Mouse (Mus musculus): ENCODE results near the gene Siglecf. TPM values are rescaled to one million over a fixed set of nuclear protein-coding genes. Genes with fewer than 3 reads are reported as not detected.
A peak's percentile ranks its signal among the peaks of the same experiment; 100 is the strongest.

Siglecf gene
- polyA plus RNA-seq, 1 experiment = not detected

DNA sequence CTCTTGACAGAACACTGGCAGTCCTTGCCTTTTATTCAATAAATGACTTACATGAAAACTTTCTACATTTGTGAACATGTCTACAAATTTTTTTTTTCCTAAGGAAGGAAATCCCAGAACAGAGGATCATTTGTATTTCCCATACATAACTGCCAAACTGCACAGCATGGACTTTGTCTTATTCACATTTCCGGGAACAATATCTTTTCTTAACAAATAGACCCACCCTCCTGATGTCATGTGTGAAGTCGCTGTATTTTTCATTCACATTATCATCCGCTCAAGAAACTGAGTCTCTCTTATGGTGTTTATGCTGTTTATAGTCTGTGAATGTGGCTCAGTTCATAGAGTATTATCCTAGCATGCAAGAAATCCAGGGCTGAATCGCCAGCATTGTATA is 2.6 kb downstream of the Siglecf start:
- Histone ChIP-seq H3ac (ENCODE audit: control insufficient read depth, insufficient read length, low read depth) (no peak overlapping the region), H3K79me2 (ENCODE audit: control insufficient read depth, insufficient read depth) (no peaks in the 10 kb centered on the region), H3K79me3 (ENCODE audit: low read depth) (no peaks in the 10 kb centered on the region), H3K36me3 (ENCODE audit: control insufficient read depth, insufficient read depth) (no peaks in the 10 kb centered on the region), H3K27me3 (ENCODE audit: control insufficient read depth, insufficient read depth, insufficient read length) (no peaks in the 10 kb centered on the region), H3K4me3 (ENCODE audit: insufficient read depth, poor library complexity, severe bottlenecking) (no peak overlapping the region)
- no peak for TF ChIP-seq MYOG (IDR thresholded peaks at IDR 0.05; ENCODE audit: control insufficient read depth, extremely low read depth, insufficient read length)
- TF ChIP-seq CTCF (IDR thresholded peaks at IDR 0.05; ENCODE audit: control insufficient read depth, insufficient read depth, insufficient read length) = no peak
- TF ChIP-seq USF1 (IDR thresholded peaks at IDR 0.05; ENCODE audit: low read depth) = no peak
- TF ChIP-seq FOSL1 (IDR thresholded peaks at IDR 0.05; ENCODE audit: insufficient read depth, low read length, poor library complexity, severe bottlenecking) = no peak
- no peak for TF ChIP-seq CEBPB (IDR thresholded peaks at IDR 0.05; ENCODE audit: low read depth)
- TF ChIP-seq MAX (IDR thresholded peaks at IDR 0.05) = no peak
- no peak for TF ChIP-seq MYOD1 (IDR thresholded peaks at IDR 0.05; ENCODE audit: control insufficient read depth, insufficient read length, low read depth)

DNA sequence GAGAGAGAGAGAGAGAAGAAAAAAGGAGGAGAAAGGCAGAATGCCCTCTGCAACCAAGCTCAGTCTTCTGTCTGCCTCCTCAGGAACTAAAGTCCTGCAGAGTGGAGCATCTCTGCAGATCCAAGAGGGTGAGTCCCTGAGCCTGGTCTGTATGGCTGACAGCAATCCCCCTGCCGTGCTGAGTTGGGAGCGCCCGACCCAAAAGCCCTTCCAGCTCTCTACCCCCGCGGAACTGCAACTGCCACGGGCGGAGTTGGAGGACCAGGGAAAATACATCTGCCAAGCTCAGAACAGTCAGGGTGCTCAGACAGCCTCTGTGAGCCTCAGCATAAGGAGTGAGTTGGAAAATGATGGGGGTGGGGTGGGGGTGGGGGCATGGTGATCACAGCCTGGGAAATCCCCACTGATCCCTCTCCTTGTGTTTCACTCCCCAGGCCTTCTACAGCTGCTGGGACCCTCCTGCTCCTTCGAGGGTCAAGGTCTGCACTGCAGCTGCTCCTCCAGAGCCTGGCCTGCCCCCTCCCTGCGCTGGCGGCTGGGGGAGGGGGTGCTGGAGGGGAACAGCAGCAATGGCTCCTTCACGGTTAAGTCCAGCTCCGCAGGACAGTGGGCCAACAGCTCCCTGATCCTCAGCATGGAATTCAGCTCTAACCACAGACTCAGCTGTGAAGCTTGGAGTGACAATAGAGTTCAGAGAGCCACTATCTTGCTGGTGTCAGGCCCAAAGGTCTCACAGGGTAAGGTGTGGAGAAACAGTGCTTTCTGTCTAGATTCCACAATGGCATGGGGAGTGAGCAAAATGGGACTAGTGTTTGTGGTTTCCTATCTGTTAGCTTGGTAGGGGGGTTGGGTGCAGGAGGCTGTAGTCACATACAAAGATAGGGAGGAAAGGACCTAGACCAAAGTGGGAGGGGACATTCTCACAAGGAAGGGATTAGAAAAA is 4.0 kb downstream of the Siglecf start:
- Histone ChIP-seq H3K79me2 (ENCODE audit: control insufficient read depth, insufficient read depth) (no peaks in the 10 kb centered on the region), H3K27me3 (ENCODE audit: control insufficient read depth, insufficient read depth, insufficient read length) (no peaks in the 10 kb centered on the region), H3K4me3 (ENCODE audit: insufficient read depth, poor library complexity, severe bottlenecking) (no peak overlapping the region), H3K36me3 (ENCODE audit: control insufficient read depth, insufficient read depth) (no peaks in the 10 kb centered on the region), H3ac (ENCODE audit: control insufficient read depth, insufficient read length, low read depth) (no peak overlapping the region), H3K79me3 (ENCODE audit: low read depth) (no peaks in the 10 kb centered on the region)
- no peak for TF ChIP-seq MYOD1 (IDR thresholded peaks at IDR 0.05; ENCODE audit: control insufficient read depth, insufficient read length, low read depth)
- no peak for TF ChIP-seq FOSL1 (IDR thresholded peaks at IDR 0.05; ENCODE audit: insufficient read depth, low read length, poor library complexity, severe bottlenecking)
- no peak for TF ChIP-seq MYOG (IDR thresholded peaks at IDR 0.05; ENCODE audit: control insufficient read depth, extremely low read depth, insufficient read length)
- TF ChIP-seq MAX (IDR thresholded peaks at IDR 0.05) = no peak
- TF ChIP-seq USF1 (IDR thresholded peaks at IDR 0.05; ENCODE audit: low read depth) = no peak
- no peak for TF ChIP-seq CEBPB (IDR thresholded peaks at IDR 0.05; ENCODE audit: low read depth)
- no peak for TF ChIP-seq CTCF (IDR thresholded peaks at IDR 0.05; ENCODE audit: control insufficient read depth, insufficient read depth, insufficient read length)

DNA sequence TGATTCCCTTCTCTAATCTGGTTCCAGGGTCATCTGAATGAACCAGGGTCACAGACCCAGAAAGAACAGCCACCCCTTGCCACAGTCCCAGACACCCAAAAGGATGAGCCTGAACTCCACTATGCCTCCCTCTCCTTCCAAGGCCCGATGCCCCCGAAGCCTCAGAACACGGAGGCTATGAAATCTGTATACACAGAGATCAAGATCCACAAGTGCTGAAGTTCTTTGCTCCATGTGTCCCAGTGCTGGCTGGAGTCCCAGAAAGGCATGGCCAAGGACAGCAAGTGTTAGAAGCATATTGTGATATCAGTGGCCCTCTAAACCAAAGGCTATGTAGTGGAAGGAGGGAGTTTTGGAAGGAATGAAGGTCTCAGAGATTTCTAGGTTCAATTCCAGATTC is 7.4 kb downstream of the Siglecf start:
- TF ChIP-seq MYOD1 (IDR thresholded peaks at IDR 0.05; ENCODE audit: control insufficient read depth, insufficient read length, low read depth) (no peak), MAX (IDR thresholded peaks at IDR 0.05) (no peak), FOSL1 (IDR thresholded peaks at IDR 0.05; ENCODE audit: insufficient read depth, low read length, poor library complexity, severe bottlenecking) (no peak), USF1 (IDR thresholded peaks at IDR 0.05; ENCODE audit: low read depth) (no peak), CTCF (IDR thresholded peaks at IDR 0.05; ENCODE audit: control insufficient read depth, insufficient read depth, insufficient read length) (no peak), CEBPB (IDR thresholded peaks at IDR 0.05; ENCODE audit: low read depth) (no peak), MYOG (IDR thresholded peaks at IDR 0.05; ENCODE audit: control insufficient read depth, extremely low read depth, insufficient read length) (no peak)
- H3K79me2 ChIP-seq (ENCODE audit: control insufficient read depth, insufficient read depth) = no peaks in the 10 kb centered on the region
- no peak overlapping the region for H3K4me3 ChIP-seq (ENCODE audit: insufficient read depth, poor library complexity, severe bottlenecking)
- H3K36me3 ChIP-seq (ENCODE audit: control insufficient read depth, insufficient read depth) = no peaks in the 10 kb centered on the region
- no peak overlapping the region for H3ac ChIP-seq (ENCODE audit: control insufficient read depth, insufficient read length, low read depth)
- no peaks in the 10 kb centered on the region for H3K79me3 ChIP-seq (ENCODE audit: low read depth)
- no peaks in the 10 kb centered on the region for H3K27me3 ChIP-seq (ENCODE audit: control insufficient read depth, insufficient read depth, insufficient read length)

DNA sequence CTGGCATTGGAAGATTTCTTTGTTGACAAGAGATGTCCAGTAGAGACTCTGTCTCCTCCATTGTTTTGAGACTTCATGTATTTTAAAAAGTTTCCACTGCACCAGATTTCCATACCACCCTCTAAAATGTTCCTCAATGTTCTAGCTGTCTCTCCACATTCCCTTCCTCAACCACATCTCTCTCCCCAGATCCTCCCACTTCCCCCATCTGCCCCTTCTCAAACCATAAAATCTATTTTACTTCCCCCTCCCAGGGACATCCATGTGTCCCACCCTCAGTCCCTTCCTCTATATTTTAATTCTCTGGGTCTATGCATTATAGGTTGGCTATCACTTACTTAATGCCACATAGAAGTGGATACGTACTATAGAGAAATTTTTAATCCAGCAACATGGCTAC is 10.3 kb downstream of the Siglecf start:
- no peaks in the 10 kb centered on the region for H3K79me3 ChIP-seq (ENCODE audit: low read depth)
- no peaks in the 10 kb centered on the region for H3K79me2 ChIP-seq (ENCODE audit: control insufficient read depth, insufficient read depth)
- no peak overlapping the region for H3K4me3 ChIP-seq (ENCODE audit: insufficient read depth, poor library complexity, severe bottlenecking)
- no peaks in the 10 kb centered on the region for H3K36me3 ChIP-seq (ENCODE audit: control insufficient read depth, insufficient read depth)
- H3K27me3 ChIP-seq (ENCODE audit: control insufficient read depth, insufficient read depth, insufficient read length) = no peaks in the 10 kb centered on the region
- no peak for TF ChIP-seq MAX (IDR thresholded peaks at IDR 0.05)
- no peak overlapping the region for H3ac ChIP-seq (ENCODE audit: control insufficient read depth, insufficient read length, low read depth)

DNA sequence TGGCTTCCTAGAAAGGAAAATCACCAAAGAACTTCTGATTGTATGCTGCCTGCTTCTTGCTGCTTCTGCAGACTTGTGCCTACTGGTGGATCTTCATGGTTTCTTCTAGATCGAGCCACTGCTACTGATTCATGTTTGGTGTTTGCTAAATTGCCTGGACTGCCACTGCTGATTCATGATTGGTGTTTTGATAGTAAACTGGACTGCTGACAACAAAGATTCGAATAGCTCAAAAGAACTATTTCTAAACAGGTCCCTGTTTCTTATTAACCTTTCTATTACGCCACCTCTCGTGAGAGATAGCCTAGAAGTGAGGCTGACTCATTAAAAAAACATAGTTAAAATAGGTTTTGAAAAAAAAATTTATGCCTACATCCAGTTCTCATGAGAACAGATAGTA is 10.9 kb downstream of the Siglecf start:
- Histone ChIP-seq H3K4me3 (ENCODE audit: insufficient read depth, poor library complexity, severe bottlenecking) (no peak overlapping the region), H3K27me3 (ENCODE audit: control insufficient read depth, insufficient read depth, insufficient read length) (no peaks in the 10 kb centered on the region), H3K79me3 (ENCODE audit: low read depth) (no peaks in the 10 kb centered on the region), H3K36me3 (ENCODE audit: control insufficient read depth, insufficient read depth) (no peaks in the 10 kb centered on the region), H3K79me2 (ENCODE audit: control insufficient read depth, insufficient read depth) (no peaks in the 10 kb centered on the region), H3ac (ENCODE audit: control insufficient read depth, insufficient read length, low read depth) (no peak overlapping the region)
- no peak for TF ChIP-seq CEBPB (IDR thresholded peaks at IDR 0.05; ENCODE audit: low read depth)
- TF ChIP-seq MAX (IDR thresholded peaks at IDR 0.05) = no peak
- no peak for TF ChIP-seq FOSL1 (IDR thresholded peaks at IDR 0.05; ENCODE audit: insufficient read depth, low read length, poor library complexity, severe bottlenecking)
- no peak for TF ChIP-seq MYOD1 (IDR thresholded peaks at IDR 0.05; ENCODE audit: control insufficient read depth, insufficient read length, low read depth)
- TF ChIP-seq MYOG (IDR thresholded peaks at IDR 0.05; ENCODE audit: control insufficient read depth, extremely low read depth, insufficient read length) = no peak
- TF ChIP-seq USF1 (IDR thresholded peaks at IDR 0.05; ENCODE audit: low read depth) = no peak
- TF ChIP-seq CTCF (IDR thresholded peaks at IDR 0.05; ENCODE audit: control insufficient read depth, insufficient read depth, insufficient read length) = no peak

DNA sequence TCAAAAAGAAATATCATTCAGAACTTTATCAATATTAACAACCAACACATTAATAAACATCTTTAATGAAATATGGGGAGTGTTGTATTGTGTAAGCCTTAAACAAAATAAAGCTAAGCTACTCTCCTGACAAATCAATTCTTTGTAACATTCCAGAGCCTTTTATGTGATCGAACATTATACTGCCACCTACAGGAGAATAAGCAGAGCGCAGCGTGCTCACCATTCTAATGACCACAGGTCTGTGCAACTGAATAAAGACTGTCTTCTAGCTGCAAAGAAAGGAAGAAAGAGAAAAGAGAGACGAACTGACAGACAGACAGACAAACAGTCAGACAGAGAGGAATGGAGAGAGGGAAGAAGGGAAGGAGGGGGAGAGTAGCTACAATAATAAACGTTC is 27.1 kb downstream of the Siglecf start:
- no peaks in the 10 kb centered on the region for H3K79me2 ChIP-seq (ENCODE audit: control insufficient read depth, insufficient read depth)
- no peak for TF ChIP-seq FOSL1 (IDR thresholded peaks at IDR 0.05; ENCODE audit: insufficient read depth, low read length, poor library complexity, severe bottlenecking)
- TF ChIP-seq CTCF (IDR thresholded peaks at IDR 0.05; ENCODE audit: control insufficient read depth, insufficient read depth, insufficient read length) = peak; percentile 30
- TF ChIP-seq MAX (IDR thresholded peaks at IDR 0.05) = peak; percentile 23
- TF ChIP-seq MYOG (IDR thresholded peaks at IDR 0.05; ENCODE audit: control insufficient read depth, extremely low read depth, insufficient read length) = no peak
- no peak for TF ChIP-seq USF1 (IDR thresholded peaks at IDR 0.05; ENCODE audit: low read depth)
- TF ChIP-seq MYOD1 (IDR thresholded peaks at IDR 0.05; ENCODE audit: control insufficient read depth, insufficient read length, low read depth) = no peak
- no peak for TF ChIP-seq CEBPB (IDR thresholded peaks at IDR 0.05; ENCODE audit: low read depth)
- no peaks in the 10 kb centered on the region for H3K36me3 ChIP-seq (ENCODE audit: control insufficient read depth, insufficient read depth)
- H3K27me3 ChIP-seq (ENCODE audit: control insufficient read depth, insufficient read depth, insufficient read length) = no peaks in the 10 kb centered on the region
- H3K4me3 ChIP-seq (ENCODE audit: insufficient read depth, poor library complexity, severe bottlenecking) = no peak overlapping the region
- no peak overlapping the region for H3ac ChIP-seq (ENCODE audit: control insufficient read depth, insufficient read length, low read depth)
- no peaks in the 10 kb centered on the region for H3K79me3 ChIP-seq (ENCODE audit: low read depth)

Measured in C2C12 (cell line).